12 mouse cellular contexts compared by ENCODE assay signal in genomic region chr1:162891980-162892451, GRCm38 (mm10). TPM values are rescaled to one million over a fixed set of nuclear protein-coding genes. Genes with fewer than 3 reads are reported as not detected.
DNase-seq lines count a peak whose midpoint lies in the region; ATAC-seq and TF ChIP-seq lines count a peak whose summit lies in the region.
"Had no signal": no experiment of that assay in that cellular context is flagged by ENCODE, and none has a peak within 500 bp of the region (broad histone marks: within the 10 kb centered on the region; RNA-seq: fewer than 3 reads in every experiment).

No protein-coding gene starts in this region.

- 62% methylated on average over 6 of the region's 6 CpGs for WGBS in heart, embryonic 10.5 days
- WGBS in intestine, postnatal 0 days = 13% methylated on average over 6 of the region's 6 CpGs
- 84% methylated on average over 6 of the region's 6 CpGs for WGBS in forebrain, embryonic 14.5 days

- H3K4me2 ChIP-seq in intestine, postnatal 0 days (replicated peaks; ENCODE audit: low read depth) = no peak overlapping the region
- H3K4me2 ChIP-seq in forebrain, embryonic 14.5 days (ENCODE audit: low read length) = no peak overlapping the region

- no peak overlapping the region for H3ac ChIP-seq in C2C12 (ENCODE audit: control insufficient read depth, insufficient read length, low read depth)

- H3K9me3 ChIP-seq in heart, embryonic 10.5 days = no peaks in the 10 kb centered on the region
- H3K9me3 ChIP-seq in intestine, postnatal 0 days (ENCODE audit: control insufficient read depth) = no peaks in the 10 kb centered on the region
- no peaks in the 10 kb centered on the region for H3K9me3 ChIP-seq in forebrain, embryonic 14.5 days (replicated peaks; ENCODE audit: control insufficient read depth, low read length)

- no peaks in the 10 kb centered on the region for H3K79me2 ChIP-seq in C2C12 (ENCODE audit: control insufficient read depth, insufficient read depth)

- TF ChIP-seq CTCF in C2C12 (IDR thresholded peaks at IDR 0.05; ENCODE audit: control insufficient read depth, insufficient read depth, insufficient read length) = no peak
- TF ChIP-seq CTCF in intestine, postnatal 0 days (IDR thresholded peaks at IDR 0.05; ENCODE audit: low read depth) = no peak

- H3K36me3 ChIP-seq in heart, embryonic 10.5 days = no peaks in the 10 kb centered on the region
- no peaks in the 10 kb centered on the region for H3K36me3 ChIP-seq in C2C12 (ENCODE audit: control insufficient read depth, insufficient read depth)
- H3K36me3 ChIP-seq in intestine, postnatal 0 days (ENCODE audit: control insufficient read depth, insufficient read depth) = no peaks in the 10 kb centered on the region
- no peaks in the 10 kb centered on the region for H3K36me3 ChIP-seq in forebrain, embryonic 14.5 days (ENCODE audit: control insufficient read depth, insufficient read depth, low read length)

- DNase-seq in heart, adult 18-20 months = peak; percentile 60 to 67
- no peak for DNase-seq in heart, embryonic 10.5 days (ENCODE audit: low spot score)
- DNase-seq in lung, postnatal 10 days = peak; percentile 72
- DNase-seq in forebrain, embryonic 14.5 days (ENCODE audit: low spot score) = no peak
- no peak for DNase-seq in spleen, adult 18-20 months
- no peak for DNase-seq in urinary bladder, postnatal 4 days (ENCODE audit: low spot score in 2 of 2)
- DNase-seq: cerebellum, adult 11-12 months had no signal

- no peaks in the 10 kb centered on the region for H3K79me3 ChIP-seq in C2C12 (ENCODE audit: low read depth)

- no peak overlapping the region for H3K4me3 ChIP-seq in heart, embryonic 10.5 days
- no peak overlapping the region for H3K4me3 ChIP-seq in C2C12 (ENCODE audit: insufficient read depth, poor library complexity, severe bottlenecking)
- no peak overlapping the region for H3K4me3 ChIP-seq in intestine, postnatal 0 days (ENCODE audit: low read depth, low read length)
- H3K4me3 ChIP-seq in forebrain, embryonic 14.5 days (ENCODE audit: low read depth, low read length) = no peak overlapping the region

- no peaks in the 10 kb centered on the region for H3K27me3 ChIP-seq in heart, embryonic 10.5 days (ENCODE audit: insufficient read depth, poor library complexity, severe bottlenecking)
- H3K27me3 ChIP-seq in C2C12 (ENCODE audit: control insufficient read depth, insufficient read depth, insufficient read length) = no peaks in the 10 kb centered on the region
- H3K27me3 ChIP-seq in intestine, postnatal 0 days (replicated peaks; ENCODE audit: control insufficient read depth, insufficient read depth, low read length) = no peaks in the 10 kb centered on the region
- H3K27me3 ChIP-seq in forebrain, embryonic 14.5 days (replicated peaks; ENCODE audit: control insufficient read depth, insufficient read depth, low read length) = no peaks in the 10 kb centered on the region
- H3K27me3 ChIP-seq: CH12.LX had no signal

- no peak overlapping the region for H3K9ac ChIP-seq in intestine, postnatal 0 days (ENCODE audit: low read depth, low read length)
- H3K9ac ChIP-seq in forebrain, embryonic 14.5 days (ENCODE audit: low read length) = no peak overlapping the region

- H3K4me1 ChIP-seq in heart, embryonic 10.5 days = no peaks in the 10 kb centered on the region
- H3K4me1 ChIP-seq in intestine, postnatal 0 days (replicated peaks; ENCODE audit: control insufficient read depth, insufficient read depth, low read length) = peaks cover 10% of the 10 kb centered on the region
- no peaks in the 10 kb centered on the region for H3K4me1 ChIP-seq in forebrain, embryonic 14.5 days (ENCODE audit: control insufficient read depth, insufficient read depth, low read length)

- H3K27ac ChIP-seq in heart, embryonic 10.5 days = no peak overlapping the region
- no peak overlapping the region for H3K27ac ChIP-seq in intestine, postnatal 0 days (ENCODE audit: low read depth, low read length)
- H3K27ac ChIP-seq in forebrain, embryonic 14.5 days (ENCODE audit: low read depth, low read length) = no peak overlapping the region

- ATAC-seq in intestine, postnatal 0 days = peak; percentile 36
- ATAC-seq in forebrain, embryonic 14.5 days = no peak

TF ChIP-seq in C2C12, 6 proteins besides CTCF, POLR2A, EP300 and RAD21:
- TF ChIP-seq CEBPB (IDR thresholded peaks at IDR 0.05; ENCODE audit: low read depth) (peak; percentile 45), MAX (IDR thresholded peaks at IDR 0.05) (no peak)

RNA-seq across cellular contexts. Expression of gene Fmo2, which starts 6.5 kb away (rescaled TPM):
- 10 to 100 TPM; 41.6 to 51.5 TPM for total RNA-seq in heart, adult 18-20 months (2021)
- polyA plus RNA-seq in heart, embryonic 10.5 days (2016; fragmentation: Nextera tagmentation; extraction: Ambion mirVana) = 0.10 TPM in 1 of 2 replicates, not detected in the other
- polyA plus RNA-seq in C2C12 (2012; fragmentation: generic; extraction: Trizol) = not detected
- 3.8 and 4.4 TPM in 2 replicates for polyA plus RNA-seq in intestine, postnatal 0 days (2015; fragmentation: Nextera tagmentation; extraction: Ambion mirVana)
- polyA plus RNA-seq in forebrain, embryonic 14.5 days (2014; fragmentation: Nextera tagmentation; extraction: Ambion mirVana) = 0.06 and 0.64 TPM in 2 replicates
- total RNA-seq: CH12.LX; monocyte, adult 5-6 weeks had no signal

RNA-seq across cellular contexts. Expression of gene Fmo1, which starts 25.6 kb away (rescaled TPM):
- total RNA-seq in heart, adult 18-20 months (2021) = 10 to 100 TPM; 31.4 to 54.9 TPM
- polyA plus RNA-seq in heart, embryonic 10.5 days (2016; fragmentation: Nextera tagmentation; extraction: Ambion mirVana) = 1.7 and 2.8 TPM in 2 replicates
- polyA plus RNA-seq in C2C12 (2012; fragmentation: generic; extraction: Trizol) = 0.27 TPM
- 7.3 and 8.2 TPM in 2 replicates for polyA plus RNA-seq in intestine, postnatal 0 days (2015; fragmentation: Nextera tagmentation; extraction: Ambion mirVana)
- 18.1 and 24.8 TPM in 2 replicates for polyA plus RNA-seq in forebrain, embryonic 14.5 days (2014; fragmentation: Nextera tagmentation; extraction: Ambion mirVana)
- total RNA-seq: CH12.LX; monocyte, adult 5-6 weeks had no signal

RNA-seq across cellular contexts. Expression of gene Fmo6, which starts 45.3 kb away (rescaled TPM):
- 1 to 10 TPM in 1 of 2 experiments, not detected in 1; 1.3 TPM for total RNA-seq in heart, adult 18-20 months (2021)
- polyA plus RNA-seq in heart, embryonic 10.5 days (2016; fragmentation: Nextera tagmentation; extraction: Ambion mirVana) = not detected in 2 replicates
- not detected for polyA plus RNA-seq in C2C12 (2012; fragmentation: generic; extraction: Trizol)
- polyA plus RNA-seq in intestine, postnatal 0 days (2015; fragmentation: Nextera tagmentation; extraction: Ambion mirVana) = not detected in 2 replicates
- polyA plus RNA-seq in forebrain, embryonic 14.5 days (2014; fragmentation: Nextera tagmentation; extraction: Ambion mirVana) = not detected in 2 replicates
- total RNA-seq: CH12.LX; monocyte, adult 5-6 weeks had no signal
- polyA plus RNA-seq: limb, embryonic 11.5 days had no signal

Comparison
In these comparisons a context has a peak if more than half of its experiments do, and no peak if none do; other contexts are left out.
1. DNase-seq: peak in heart, adult 18-20 months (2 of 2) and lung, postnatal 10 days (single experiment); none in heart, embryonic 10.5 days (single experiment), forebrain, embryonic 14.5 days (single experiment), spleen, adult 18-20 months (0 of 2) and urinary bladder, postnatal 4 days (0 of 2).